Mouse (Mus musculus): Measurements from ENCODE around the gene Gm9857. TPM values are rescaled to one million over a fixed set of nuclear protein-coding genes. Genes with fewer than 3 reads are reported as not detected.

The Gm9857 gene
- polyA plus RNA-seq (2015; fragmentation: Nextera tagmentation; extraction: Ambion mirVana), result not detected in 2 replicates

GRCm38 (mm10) chr3:108940001-108940633, at the start of gene Gm9857:
Gene Gm9857, minus strand, starts transcription at chr3:108940445.
- 0 out of 2 replicates have a peak, but pooled peaks have one; percentile 43 for ATAC-seq
- WGBS, result 51% methylated on average over 43 of the region's 59 CpGs

GRCm38 (mm10) chr3:108987009-108987659, 46.9 kb upstream of the Gm9857 start:
- ATAC-seq, result no peak
- Histone ChIP-seq H3K4me2 (replicated peaks; ENCODE audit: low read depth) (no peak overlapping the region), H3K36me3 (ENCODE audit: control insufficient read depth, insufficient read depth) (peaks cover 37% of the 10 kb centered on the region; the same call in 1 of the 2 replicates), H3K27me3 (replicated peaks; ENCODE audit: control insufficient read depth, insufficient read depth, low read length) (no peaks in the 10 kb centered on the region), H3K4me1 (replicated peaks; ENCODE audit: control insufficient read depth, insufficient read depth, low read length) (no peaks in the 10 kb centered on the region), H3K9me3 (ENCODE audit: control insufficient read depth) (no peaks in the 10 kb centered on the region), H3K9ac (ENCODE audit: low read depth, low read length) (no peak overlapping the region), H3K27ac (ENCODE audit: low read depth, low read length) (no peak overlapping the region), H3K4me3 (ENCODE audit: low read depth, low read length) (no peak overlapping the region)
- no peak for TF ChIP-seq CTCF (IDR thresholded peaks at IDR 0.05; ENCODE audit: low read depth)
- 76% methylated on average over 12 of the region's 12 CpGs for WGBS

More at GRCm38 (mm10) chr3:108940001-108940633, at the start of gene Gm9857:
- Histone ChIP-seq H3K4me2 (replicated peaks; ENCODE audit: low read depth) (peak within 1 kb of the TSS; percentile 50), H3K27ac (ENCODE audit: low read depth, low read length) (no peak within 1 kb of the TSS), H3K4me1 (replicated peaks; ENCODE audit: control insufficient read depth, insufficient read depth, low read length) (no peaks in the 10 kb centered on the region), H3K36me3 (ENCODE audit: control insufficient read depth, insufficient read depth) (no peaks in the 10 kb centered on the region), H3K9ac (ENCODE audit: low read depth, low read length) (no peak within 1 kb of the TSS), H3K4me3 (ENCODE audit: low read depth, low read length) (peak within 1 kb of the TSS; percentile 16; the same call in 1 of the 2 replicates), H3K9me3 (ENCODE audit: control insufficient read depth) (no peaks in the 10 kb centered on the region), H3K27me3 (replicated peaks; ENCODE audit: control insufficient read depth, insufficient read depth, low read length) (no peaks in the 10 kb centered on the region; the same call in 1 of the 2 replicates)
- TF ChIP-seq CTCF (IDR thresholded peaks at IDR 0.05; ENCODE audit: low read depth), result no peak

- Histone ChIP-seq H3K27ac (ENCODE audit: low read depth, low read length) (no peak overlapping the region), H3K4me3 (ENCODE audit: low read depth, low read length) (no peak overlapping the region), H3K27me3 (replicated peaks; ENCODE audit: control insufficient read depth, insufficient read depth, low read length) (no peaks in the 10 kb centered on the region), H3K4me1 (replicated peaks; ENCODE audit: control insufficient read depth, insufficient read depth, low read length) (no peaks in the 10 kb centered on the region), H3K9me3 (ENCODE audit: control insufficient read depth) (no peaks in the 10 kb centered on the region), H3K36me3 (ENCODE audit: control insufficient read depth, insufficient read depth) (peaks cover 32% of the 10 kb centered on the region; the same call in 1 of the 2 replicates), H3K9ac (ENCODE audit: low read depth, low read length) (no peak overlapping the region), H3K4me2 (replicated peaks; ENCODE audit: low read depth) (no peak overlapping the region)
- WGBS, result 93% methylated on average over 1 of the region's 1 CpGs
- no peak for TF ChIP-seq CTCF (IDR thresholded peaks at IDR 0.05; ENCODE audit: low read depth)
- no peak for ATAC-seq
Measured at GRCm38 (mm10) chr3:108986534-108986933, 46.3 kb upstream of the Gm9857 start.

DNA sequence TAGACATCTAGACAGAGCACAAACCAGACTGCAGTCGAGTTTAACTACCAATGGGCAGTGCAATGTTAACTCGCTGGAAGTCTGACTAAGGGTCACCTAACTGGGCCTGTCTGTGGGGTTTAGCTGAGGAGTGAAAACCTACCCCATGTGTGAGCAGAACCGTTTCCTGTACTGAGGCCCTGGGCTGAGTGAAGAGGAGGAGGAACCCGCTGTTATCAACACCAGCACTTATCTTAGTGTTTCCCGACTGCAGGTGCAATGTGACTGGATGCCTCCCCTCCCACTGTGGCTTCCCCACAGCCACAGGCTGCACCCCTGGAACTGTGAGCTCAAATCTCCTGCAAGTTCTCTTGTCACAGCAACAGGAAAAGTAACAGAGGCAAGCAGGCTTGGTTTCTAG, 43.7 kb upstream of the Gm9857 start:
- ATAC-seq, result no peak
- Histone ChIP-seq H3K9ac (ENCODE audit: low read depth, low read length) (no peak overlapping the region), H3K4me1 (replicated peaks; ENCODE audit: control insufficient read depth, insufficient read depth, low read length) (no peaks in the 10 kb centered on the region), H3K36me3 (ENCODE audit: control insufficient read depth, insufficient read depth) (peaks cover 27% of the 10 kb centered on the region), H3K27ac (ENCODE audit: low read depth, low read length) (no peak overlapping the region), H3K9me3 (ENCODE audit: control insufficient read depth) (no peaks in the 10 kb centered on the region), H3K27me3 (replicated peaks; ENCODE audit: control insufficient read depth, insufficient read depth, low read length) (no peaks in the 10 kb centered on the region), H3K4me3 (ENCODE audit: low read depth, low read length) (no peak overlapping the region), H3K4me2 (replicated peaks; ENCODE audit: low read depth) (no peak overlapping the region)
- 44% methylated on average over 5 of the region's 5 CpGs for WGBS
- TF ChIP-seq CTCF (IDR thresholded peaks at IDR 0.05; ENCODE audit: low read depth), result no peak

GRCm38 (mm10) chr3:108981946-108982345, 41.7 kb upstream of the Gm9857 start:
- no peak overlapping the region for H3K9ac ChIP-seq (ENCODE audit: low read depth, low read length)
- H3K4me1 ChIP-seq (replicated peaks; ENCODE audit: control insufficient read depth, insufficient read depth, low read length), result no peaks in the 10 kb centered on the region
- H3K27ac ChIP-seq (ENCODE audit: low read depth, low read length), result no peak overlapping the region
- no peak for TF ChIP-seq CTCF (IDR thresholded peaks at IDR 0.05; ENCODE audit: low read depth)
- H3K36me3 ChIP-seq (ENCODE audit: control insufficient read depth, insufficient read depth), result peaks cover 31% of the 10 kb centered on the region
- no peak overlapping the region for H3K4me2 ChIP-seq (replicated peaks; ENCODE audit: low read depth)
- no peaks in the 10 kb centered on the region for H3K27me3 ChIP-seq (replicated peaks; ENCODE audit: control insufficient read depth, insufficient read depth, low read length)
- 77% methylated on average over 6 of the region's 6 CpGs for WGBS
- no peak for ATAC-seq
- H3K4me3 ChIP-seq (ENCODE audit: low read depth, low read length), result no peak overlapping the region
- no peaks in the 10 kb centered on the region for H3K9me3 ChIP-seq (ENCODE audit: control insufficient read depth)

GRCm38 (mm10) chr3:108977340-108978030, 37.2 kb upstream of the Gm9857 start:
- no peak overlapping the region for H3K4me3 ChIP-seq (ENCODE audit: low read depth, low read length)
- no peaks in the 10 kb centered on the region for H3K27me3 ChIP-seq (replicated peaks; ENCODE audit: control insufficient read depth, insufficient read depth, low read length)
- ATAC-seq, result no peak
- no peaks in the 10 kb centered on the region for H3K4me1 ChIP-seq (replicated peaks; ENCODE audit: control insufficient read depth, insufficient read depth, low read length)
- no peaks in the 10 kb centered on the region for H3K9me3 ChIP-seq (ENCODE audit: control insufficient read depth)
- WGBS, result 94% methylated on average over 13 of the region's 13 CpGs
- peaks cover 33% of the 10 kb centered on the region for H3K36me3 ChIP-seq (ENCODE audit: control insufficient read depth, insufficient read depth)
- H3K9ac ChIP-seq (ENCODE audit: low read depth, low read length), result no peak overlapping the region
- TF ChIP-seq CTCF (IDR thresholded peaks at IDR 0.05; ENCODE audit: low read depth), result peak; percentile 66
- H3K27ac ChIP-seq (ENCODE audit: low read depth, low read length), result no peak overlapping the region
- no peak overlapping the region for H3K4me2 ChIP-seq (replicated peaks; ENCODE audit: low read depth)

Measured in intestine, postnatal 0 days (tissue).